Mouse (Mus musculus) lung, embryonic 15.5 days (tissue): ENCODE measurements at regions not wholly inside any gene's neighbourhood (a gene's known extent, or its start where the extent isn't known, plus 50 kb on each side); places are given as distances from the start of the nearest gene placed in this dataset.
A peak's percentile ranks its signal among the peaks of the same experiment; 100 is the strongest.
"Not testable (repeated sequence)": the region's sequence is repeated elsewhere in the genome, so short reads cannot be mapped to it uniquely, and the experiment has no call there.

Experiments used
- ATAC-seq: fragments of 200-750 bp; cut with Nextera tagmentation; 2 replicates; pipeline ENCODE4 v1.8.0; 2017; ENCODE audit warnings: moderate number of reproducible peaks, borderline replicate concordance; ENCODE audit not compliant: low FRiP score, low TSS enrichment; ENCODE audit errors: extremely low read depth
- H3K27ac ChIP-seq: fragments of 300-500 bp; sonication (generic); 2 replicates; pipeline ENCODE4 v1.5.1; 2015; ENCODE audit warnings: moderate library complexity, mild to moderate bottlenecking, inconsistent platforms
- H3K27me3 ChIP-seq: fragments of 300-500 bp; sonication (generic); 2 replicates; pipeline ENCODE4 v1.6.1; 2015; ENCODE audit warnings: inconsistent platforms
- H3K36me3 ChIP-seq: fragments of 300-500 bp; sonication (generic); 2 replicates; pipeline ENCODE4 v1.6.1; 2015; ENCODE audit warnings: inconsistent platforms
- H3K4me1 ChIP-seq: fragments of 300-500 bp; sonication (generic); 2 replicates; pipeline ENCODE4 v1.6.1; 2015; ENCODE audit warnings: inconsistent platforms
- H3K4me2 ChIP-seq: fragments of 300-500 bp; sonication (generic); 2 replicates; pipeline ENCODE4 v1.6.1; 2015; ENCODE audit warnings: inconsistent platforms, mild to moderate bottlenecking, moderate library complexity
- H3K4me3 ChIP-seq: fragments of 300-500 bp; sonication (generic); 2 replicates; pipeline ENCODE4 v1.5.1; 2015; ENCODE audit warnings: mild to moderate bottlenecking, inconsistent platforms
- H3K9ac ChIP-seq: fragments of 300-500 bp; sonication (generic); 2 replicates; pipeline ENCODE4 v1.6.1; 2015; ENCODE audit warnings: inconsistent platforms
- H3K9me3 ChIP-seq: fragments of 300-500 bp; sonication (generic); 2 replicates; pipeline ENCODE4 v1.6.1; 2016; ENCODE audit warnings: inconsistent platforms
- WGBS: fragments of 180-500 bp; shearing (Covaris S2); methylation state at CpG from one replicate; pipeline ENCODE4 v1.1.7; 2015; 5-methylcytosine and 5-hydroxymethylcytosine counted together

GRCm38 (mm10) chr9:14061389-14061788 is 213.5 kb upstream of the Sesn3 start:
- no peaks in the 10 kb centered on the region for H3K36me3 ChIP-seq
- 81% methylated on average over 5 of the region's 5 CpGs for WGBS
- no peak overlapping the region for H3K9ac ChIP-seq
- H3K9me3 ChIP-seq = 0 out of 2 replicates have a peak, but pooled peaks cover 5% of the 10 kb centered on the region
- H3K27me3 ChIP-seq = no peaks in the 10 kb centered on the region
- no peak overlapping the region for H3K4me3 ChIP-seq
- H3K27ac ChIP-seq = no peak overlapping the region
- no peaks in the 10 kb centered on the region; the same call in 1 of the 2 replicates for H3K4me1 ChIP-seq
- no peak overlapping the region for H3K4me2 ChIP-seq
- ATAC-seq = no peak

- Histone ChIP-seq H3K9ac (no peak overlapping the region), H3K36me3 (no peaks in the 10 kb centered on the region), H3K4me1 (no peaks in the 10 kb centered on the region; the same call in 1 of the 2 replicates), H3K27me3 (no peaks in the 10 kb centered on the region), H3K4me2 (no peak overlapping the region), H3K27ac (no peak overlapping the region), H3K4me3 (no peak overlapping the region), H3K9me3 (0 out of 2 replicates have a peak, but pooled peaks cover 5% of the 10 kb centered on the region)
- WGBS = 78% methylated on average over 9 of the region's 9 CpGs
- no peak for ATAC-seq
Measured at GRCm38 (mm10) chr9:14061840-14062239, 213.0 kb upstream of the Sesn3 start.

GRCm38 (mm10) chr9:14062706-14063105 is 212.2 kb upstream of the Sesn3 start:
- H3K9me3 ChIP-seq = 0 out of 2 replicates have a peak, but pooled peaks cover 5% of the 10 kb centered on the region
- H3K4me2 ChIP-seq = no peak overlapping the region
- H3K9ac ChIP-seq = no peak overlapping the region
- H3K27me3 ChIP-seq = no peaks in the 10 kb centered on the region
- no peak for ATAC-seq
- H3K4me1 ChIP-seq = no peaks in the 10 kb centered on the region
- H3K27ac ChIP-seq = no peak overlapping the region
- no peak overlapping the region for H3K4me3 ChIP-seq
- H3K36me3 ChIP-seq = no peaks in the 10 kb centered on the region
- 79% methylated on average over 1 of the region's 1 CpGs for WGBS

GRCm38 (mm10) chr9:14066741-14067140 is 208.1 kb upstream of the Sesn3 start:
- 91% methylated on average over 7 of the region's 7 CpGs for WGBS
- H3K4me1 ChIP-seq, ATAC-seq, H3K4me3 ChIP-seq, H3K27ac ChIP-seq, H3K4me2 ChIP-seq, H3K36me3 ChIP-seq, H3K9ac ChIP-seq, H3K9me3 ChIP-seq, H3K27me3 ChIP-seq: not testable (repeated sequence)

GRCm38 (mm10) chr9:14069076-14069475 is 205.8 kb upstream of the Sesn3 start:
- no peak overlapping the region for H3K9ac ChIP-seq
- H3K27ac ChIP-seq = no peak overlapping the region
- no peak overlapping the region for H3K4me3 ChIP-seq
- H3K9me3 ChIP-seq = 0 out of 2 replicates have a peak, but pooled peaks cover 5% of the 10 kb centered on the region
- no peaks in the 10 kb centered on the region for H3K36me3 ChIP-seq
- WGBS = 84% methylated on average over 6 of the region's 6 CpGs
- H3K4me1 ChIP-seq = no peaks in the 10 kb centered on the region
- ATAC-seq = no peak
- no peak overlapping the region for H3K4me2 ChIP-seq
- H3K27me3 ChIP-seq = no peaks in the 10 kb centered on the region

- WGBS = 55% methylated on average over 3 of the region's 3 CpGs
- Histone ChIP-seq H3K4me1 (no peaks in the 10 kb centered on the region), H3K36me3 (no peaks in the 10 kb centered on the region), H3K9ac (no peak overlapping the region), H3K4me2 (no peak overlapping the region), H3K27me3 (no peaks in the 10 kb centered on the region), H3K9me3 (0 out of 2 replicates have a peak, but pooled peaks cover 5% of the 10 kb centered on the region), H3K4me3 (no peak overlapping the region), H3K27ac (no peak overlapping the region)
- no peak for ATAC-seq
Measured at GRCm38 (mm10) chr9:14069770-14070169, 205.1 kb upstream of the Sesn3 start.

- H3K27me3 ChIP-seq = no peaks in the 10 kb centered on the region
- H3K36me3 ChIP-seq = no peaks in the 10 kb centered on the region
- H3K4me3 ChIP-seq = no peak overlapping the region
- H3K9ac ChIP-seq = no peak overlapping the region
- no peak overlapping the region for H3K27ac ChIP-seq
- no peaks in the 10 kb centered on the region for H3K9me3 ChIP-seq
- no peak for ATAC-seq
- 63% methylated on average over 6 of the region's 6 CpGs for WGBS
- H3K4me2 ChIP-seq = no peak overlapping the region
- H3K4me1 ChIP-seq = peaks cover 2% of the 10 kb centered on the region; the same call in 1 of the 2 replicates
Measured at GRCm38 (mm10) chr9:14071728-14072127, 203.1 kb upstream of the Sesn3 start.

GRCm38 (mm10) chr9:14072950-14073349 is 201.9 kb upstream of the Sesn3 start:
- no peak overlapping the region for H3K27ac ChIP-seq
- no peak overlapping the region for H3K4me2 ChIP-seq
- H3K4me3 ChIP-seq = no peak overlapping the region
- H3K27me3 ChIP-seq = no peaks in the 10 kb centered on the region
- peaks cover 2% of the 10 kb centered on the region for H3K4me1 ChIP-seq
- no peak overlapping the region for H3K9ac ChIP-seq
- 80% methylated on average over 1 of the region's 1 CpGs for WGBS
- H3K36me3 ChIP-seq = no peaks in the 10 kb centered on the region
- no peaks in the 10 kb centered on the region for H3K9me3 ChIP-seq
- ATAC-seq = no peak

GRCm38 (mm10) chr9:14074273-14074672 is 200.6 kb upstream of the Sesn3 start:
- H3K9me3 ChIP-seq = no peaks in the 10 kb centered on the region
- no peak overlapping the region for H3K27ac ChIP-seq
- no peak for ATAC-seq
- H3K4me2 ChIP-seq = no peak overlapping the region
- H3K27me3 ChIP-seq = no peaks in the 10 kb centered on the region
- peaks cover 2% of the 10 kb centered on the region for H3K4me1 ChIP-seq
- no peaks in the 10 kb centered on the region for H3K36me3 ChIP-seq
- no peak overlapping the region for H3K4me3 ChIP-seq
- H3K9ac ChIP-seq = no peak overlapping the region
- WGBS = 68% methylated on average over 6 of the region's 6 CpGs

- not testable (repeated sequence) for H3K9me3 ChIP-seq, H3K27ac ChIP-seq, H3K36me3 ChIP-seq, H3K9ac ChIP-seq, H3K4me3 ChIP-seq, H3K4me1 ChIP-seq, ATAC-seq, H3K27me3 ChIP-seq, H3K4me2 ChIP-seq
Measured at GRCm38 (mm10) chr9:14074866-14075265, 200.0 kb upstream of the Sesn3 start.

GRCm38 (mm10) chr9:14075452-14075851 is 199.4 kb upstream of the Sesn3 start:
- peak; percentile 79 for ATAC-seq
- H3K9ac ChIP-seq = no peak overlapping the region
- WGBS = 33% methylated on average over 4 of the region's 4 CpGs

GRCm38 (mm10) chr9:14075868-14076267 is 199.0 kb upstream of the Sesn3 start:
- ATAC-seq = no peak
- no peak overlapping the region for H3K4me2 ChIP-seq
- H3K27ac ChIP-seq = no peak overlapping the region
- no peak overlapping the region for H3K9ac ChIP-seq
- no peaks in the 10 kb centered on the region for H3K36me3 ChIP-seq
- H3K9me3 ChIP-seq = no peaks in the 10 kb centered on the region
- H3K27me3 ChIP-seq = no peaks in the 10 kb centered on the region
- WGBS = 91% methylated on average over 1 of the region's 1 CpGs
- H3K4me1 ChIP-seq = peaks cover 2% of the 10 kb centered on the region
- H3K4me3 ChIP-seq = no peak overlapping the region

More at GRCm38 (mm10) chr9:14075452-14075851, 199.4 kb upstream of the Sesn3 start:
- Histone ChIP-seq H3K27me3 (no peaks in the 10 kb centered on the region), H3K4me3 (no peak overlapping the region), H3K9me3 (no peaks in the 10 kb centered on the region), H3K27ac (no peak overlapping the region), H3K4me2 (no peak overlapping the region), H3K4me1 (peaks cover 2% of the 10 kb centered on the region), H3K36me3 (no peaks in the 10 kb centered on the region)

- Histone ChIP-seq H3K4me3 (no peak overlapping the region), H3K36me3 (no peaks in the 10 kb centered on the region), H3K27ac (no peak overlapping the region), H3K9me3 (no peaks in the 10 kb centered on the region), H3K4me2 (no peak overlapping the region), H3K4me1 (peaks cover 2% of the 10 kb centered on the region), H3K27me3 (no peaks in the 10 kb centered on the region), H3K9ac (no peak overlapping the region)
- ATAC-seq = no peak
- WGBS = 46% methylated on average over 5 of the region's 5 CpGs
Measured at GRCm38 (mm10) chr9:14076728-14077127, 198.1 kb upstream of the Sesn3 start.
